Mouse (Mus musculus): Measurements from ENCODE around the gene Pank4. TPM values are rescaled to one million over a fixed set of nuclear protein-coding genes. Genes with fewer than 3 reads are reported as not detected.

Gene Pank4
- polyA plus RNA-seq, 1 experiment from 2014 or later = 44.9 TPM

- H3K27ac ChIP-seq = no peak overlapping the region
- H3K36me3 ChIP-seq (replicated peaks) = no peaks in the 10 kb centered on the region
- WGBS = 0% methylated on average over 10 of the region's 10 CpGs
- peaks cover 49% of the 10 kb centered on the region for H3K4me1 ChIP-seq
- H3K4me2 ChIP-seq = peak overlapping the region; percentile 32
- no peaks in the 10 kb centered on the region for H3K27me3 ChIP-seq (replicated peaks)
- ATAC-seq (replicated peaks) = peak; percentile 6; the same call in 1 of the 2 replicates
- peak overlapping the region; percentile 7; the same call in 1 of the 2 replicates for H3K4me3 ChIP-seq
- no peaks in the 10 kb centered on the region for H3K9me3 ChIP-seq
- peak overlapping the region; percentile 15; the same call in 1 of the 2 replicates for H3K9ac ChIP-seq
Observed at GRCm38 (mm10) chr4:155019336-155019847, 55.5 kb downstream of the Pank4 start.

- 87% methylated on average over 1 of the region's 1 CpGs for WGBS
- Histone ChIP-seq H3K27ac (no peak overlapping the region), H3K9ac (no peak overlapping the region)
Observed at GRCm38 (mm10) chr4:155020141-155020540, 56.2 kb downstream of the Pank4 start.

GRCm38 (mm10) chr4:155020813-155021212, 56.9 kb downstream of the Pank4 start:
- no peaks in the 10 kb centered on the region for H3K9me3 ChIP-seq
- no peak overlapping the region for H3K4me2 ChIP-seq
- no peak overlapping the region for H3K4me3 ChIP-seq
- H3K4me1 ChIP-seq = peaks cover 51% of the 10 kb centered on the region
- H3K9ac ChIP-seq = no peak overlapping the region
- H3K27me3 ChIP-seq (replicated peaks) = no peaks in the 10 kb centered on the region
- H3K36me3 ChIP-seq (replicated peaks) = no peaks in the 10 kb centered on the region
- WGBS = 40% methylated on average over 9 of the region's 9 CpGs
- H3K27ac ChIP-seq = no peak overlapping the region
- no peak for ATAC-seq (replicated peaks)

More at GRCm38 (mm10) chr4:155020141-155020540, 56.2 kb downstream of the Pank4 start:
- Histone ChIP-seq H3K4me3 (no peak overlapping the region), H3K36me3 (replicated peaks) (no peaks in the 10 kb centered on the region), H3K27me3 (replicated peaks) (no peaks in the 10 kb centered on the region), H3K4me2 (no peak overlapping the region), H3K4me1 (peaks cover 51% of the 10 kb centered on the region), H3K9me3 (no peaks in the 10 kb centered on the region)
- ATAC-seq (replicated peaks) = no peak

- Histone ChIP-seq H3K4me1 (peaks cover 47% of the 10 kb centered on the region), H3K27ac (no peak overlapping the region), H3K9me3 (no peaks in the 10 kb centered on the region), H3K27me3 (replicated peaks) (no peaks in the 10 kb centered on the region), H3K4me2 (no peak overlapping the region), H3K9ac (no peak overlapping the region), H3K36me3 (replicated peaks) (no peaks in the 10 kb centered on the region), H3K4me3 (no peak overlapping the region)
- no peak for ATAC-seq (replicated peaks)
- 64% methylated on average over 7 of the region's 7 CpGs for WGBS
Observed at GRCm38 (mm10) chr4:155022228-155022855, 58.4 kb downstream of the Pank4 start.

GRCm38 (mm10) chr4:155024170-155025010, 60.5 kb downstream of the Pank4 start:
- Histone ChIP-seq H3K4me1 (peaks cover 35% of the 10 kb centered on the region), H3K9me3 (no peaks in the 10 kb centered on the region), H3K27me3 (replicated peaks) (no peaks in the 10 kb centered on the region), H3K36me3 (replicated peaks) (no peaks in the 10 kb centered on the region), H3K4me3 (no peak overlapping the region), H3K27ac (peak overlapping the region; percentile 53), H3K4me2 (no peak overlapping the region), H3K9ac (no peak overlapping the region)
- WGBS = 69% methylated on average over 11 of the region's 11 CpGs
- ATAC-seq (replicated peaks) = peak; percentile 35; the same call in 1 of the 2 replicates

Other genes starting within 250 kb of the Pank4 start
- 1.6 and 1.7 TPM in 2 replicates for gene Ttc34, start 126.7 kb upstream of the Pank4 start, polyA plus RNA-seq (2015; fragmentation: Nextera tagmentation; extraction: Ambion mirVana)
- gene Mmel1, start 94.5 kb upstream of the Pank4 start, polyA plus RNA-seq (2015; fragmentation: Nextera tagmentation; extraction: Ambion mirVana) = 0.31 and 0.49 TPM in 2 replicates
- gene Fam213b, start 65.0 kb upstream of the Pank4 start, polyA plus RNA-seq (2015; fragmentation: Nextera tagmentation; extraction: Ambion mirVana) = 56.1 and 62.6 TPM in 2 replicates
- 0.19 and 0.28 TPM in 2 replicates for gene Tnfrsf14, start 35.6 kb upstream of the Pank4 start, polyA plus RNA-seq (2015; fragmentation: Nextera tagmentation; extraction: Ambion mirVana)
- 116 and 149 TPM in 2 replicates for gene Hes5, start 3.2 kb upstream of the Pank4 start, polyA plus RNA-seq (2015; fragmentation: Nextera tagmentation; extraction: Ambion mirVana)
- 20.1 and 23.0 TPM in 2 replicates for gene Plch2, start 92.7 kb downstream of the Pank4 start, polyA plus RNA-seq (2015; fragmentation: Nextera tagmentation; extraction: Ambion mirVana)
- gene Pex10, start 102.9 kb downstream of the Pank4 start, polyA plus RNA-seq (2015; fragmentation: Nextera tagmentation; extraction: Ambion mirVana) = 21.9 and 22.7 TPM in 2 replicates
- 111 and 115 TPM in 2 replicates for gene Rer1, start 122.3 kb downstream of the Pank4 start, polyA plus RNA-seq (2015; fragmentation: Nextera tagmentation; extraction: Ambion mirVana)
- gene Morn1, start 122.5 kb downstream of the Pank4 start, polyA plus RNA-seq (2015; fragmentation: Nextera tagmentation; extraction: Ambion mirVana) = 8.2 and 8.9 TPM in 2 replicates

All from midbrain, embryonic 15.5 days (tissue).